Mouse (Mus musculus) R1 (cell line): ENCODE measurements around the gene Gm5862.
A peak's percentile ranks its signal among the peaks of the same experiment; 100 is the strongest.
"Not testable (repeated sequence)": the region's sequence is repeated elsewhere in the genome, so short reads cannot be mapped to it uniquely, and the experiment has no call there.

Experiments used
- DNase-seq: peaks from one replicate; pipeline ENCODE4 v3.0.0-alpha.2; 2018; ENCODE audit warnings: low read depth, low spot score

The Gm5862 gene

GRCm38 (mm10) chr5:26022816-26023215, at the start of gene Gm5862:
Gene Gm5862, minus strand, starts transcription at chr5:26022916.
- not testable (repeated sequence) for DNase-seq

- DNase-seq = peak; percentile 83
These were observed 48.0 kb upstream of the Gm5862 start for GRCm38 (mm10) chr5:26070716-26071115.

- not testable (repeated sequence) for DNase-seq
These were observed 35.8 kb upstream of the Gm5862 start, which contains the start of gene Gm7347 for GRCm38 (mm10) chr5:26058481-26058880. Gene Gm7347, minus strand, starts transcription at chr5:26058581.

GRCm38 (mm10) chr5:26039458-26039857, 16.7 kb upstream of the Gm5862 start, which contains the start of gene Speer4a:
Gene Speer4a, minus strand, starts transcription at chr5:26039558.
- DNase-seq = not testable (repeated sequence)

GRCm38 (mm10) chr5:26007697-26008096, 15.0 kb downstream of the Gm5862 start:
- not testable (repeated sequence) for DNase-seq

GRCm38 (mm10) chr5:26006937-26007695, 15.6 kb downstream of the Gm5862 start:
- peak; percentile 84 for DNase-seq

GRCm38 (mm10) chr5:26004698-26005097, 18.0 kb downstream of the Gm5862 start, which contains the start of gene Gm1979:
Gene Gm1979, minus strand, starts transcription at chr5:26004798.
- DNase-seq = not testable (repeated sequence)

- not testable (repeated sequence) for DNase-seq
These were observed 34.2 kb downstream of the Gm5862 start, which contains the start of gene Gm21698 for GRCm38 (mm10) chr5:25988550-25988949. Gene Gm21698, minus strand, starts transcription at chr5:25988650.

GRCm38 (mm10) chr5:25972563-25972962, 50.2 kb downstream of the Gm5862 start, which contains the start of gene Gm21680:
Gene Gm21680, minus strand, starts transcription at chr5:25972663.
- not testable (repeated sequence) for DNase-seq
